Mouse (Mus musculus): ENCODE measurements around the gene Etv4. TPM values are rescaled to one million over a fixed set of nuclear protein-coding genes. Genes with fewer than 3 reads are reported as not detected.
A peak's percentile ranks its signal among the peaks of the same experiment; 100 is the strongest.

Gene Etv4
- polyA plus RNA-seq, 1 experiment: not detected

- H3K27ac ChIP-seq (ENCODE audit: insufficient read depth, low read depth, low read length): no peak overlapping the region
- TF ChIP-seq CTCF (IDR thresholded peaks at IDR 0.05; ENCODE audit: low read depth, low read length) (no peak), POLR2A (IDR thresholded peaks at IDR 0.05; ENCODE audit: borderline replicate concordance, low read depth, low read length) (no peak)
- H3K4me3 ChIP-seq (ENCODE audit: insufficient read depth, low read length): peak overlapping the region; percentile 89
- peaks cover 21% of the 10 kb centered on the region for H3K4me1 ChIP-seq (ENCODE audit: control insufficient read depth, insufficient read depth, low read length)
These were observed 51.6 kb downstream of the Etv4 start for GRCm38 (mm10) chr11:101733596-101733995.

- peak; percentile 99 for TF ChIP-seq CTCF (IDR thresholded peaks at IDR 0.05; ENCODE audit: low read depth, low read length)
- TF ChIP-seq POLR2A (IDR thresholded peaks at IDR 0.05; ENCODE audit: borderline replicate concordance, low read depth, low read length): 0 out of 2 replicates have a peak, but pooled peaks have one; percentile 60
- H3K27ac ChIP-seq (ENCODE audit: insufficient read depth, low read depth, low read length): peak within 1 kb of the TSS; percentile 72
- peaks cover 21% of the 10 kb centered on the region for H3K4me1 ChIP-seq (ENCODE audit: control insufficient read depth, insufficient read depth, low read length)
- peak within 1 kb of the TSS; percentile 89 for H3K4me3 ChIP-seq (ENCODE audit: insufficient read depth, low read length)
These were observed 52.4 kb downstream of the Etv4 start, which contains the start of gene Dhx8 for GRCm38 (mm10) chr11:101732518-101733440. Gene Dhx8 (plus strand): TSS chr11:101732919.

GRCm38 (mm10) chr11:101729308-101729707, 55.9 kb downstream of the Etv4 start:
- no peak overlapping the region for H3K27ac ChIP-seq (ENCODE audit: insufficient read depth, low read depth, low read length)
- TF ChIP-seq POLR2A (IDR thresholded peaks at IDR 0.05; ENCODE audit: borderline replicate concordance, low read depth, low read length): no peak
- no peak for TF ChIP-seq CTCF (IDR thresholded peaks at IDR 0.05; ENCODE audit: low read depth, low read length)
- no peak overlapping the region for H3K4me3 ChIP-seq (ENCODE audit: insufficient read depth, low read length)
- peaks cover 15% of the 10 kb centered on the region for H3K4me1 ChIP-seq (ENCODE audit: control insufficient read depth, insufficient read depth, low read length)

- H3K4me3 ChIP-seq (ENCODE audit: insufficient read depth, low read length): no peak overlapping the region
- TF ChIP-seq POLR2A (IDR thresholded peaks at IDR 0.05; ENCODE audit: borderline replicate concordance, low read depth, low read length): no peak
- no peak for TF ChIP-seq CTCF (IDR thresholded peaks at IDR 0.05; ENCODE audit: low read depth, low read length)
- H3K27ac ChIP-seq (ENCODE audit: insufficient read depth, low read depth, low read length): no peak overlapping the region
- peaks cover 6% of the 10 kb centered on the region for H3K4me1 ChIP-seq (ENCODE audit: control insufficient read depth, insufficient read depth, low read length)
These were observed 58.4 kb downstream of the Etv4 start for GRCm38 (mm10) chr11:101726765-101727164.

- Histone ChIP-seq H3K4me1 (ENCODE audit: control insufficient read depth, insufficient read depth, low read length) (peaks cover 6% of the 10 kb centered on the region), H3K4me3 (ENCODE audit: insufficient read depth, low read length) (no peak overlapping the region), H3K27ac (ENCODE audit: insufficient read depth, low read depth, low read length) (peak overlapping the region; percentile 73)
- TF ChIP-seq CTCF (IDR thresholded peaks at IDR 0.05; ENCODE audit: low read depth, low read length): no peak
- TF ChIP-seq POLR2A (IDR thresholded peaks at IDR 0.05; ENCODE audit: borderline replicate concordance, low read depth, low read length): no peak
These were observed 60.1 kb downstream of the Etv4 start for GRCm38 (mm10) chr11:101725043-101725442.

- no peak overlapping the region for H3K27ac ChIP-seq (ENCODE audit: insufficient read depth, low read depth, low read length)
- H3K4me1 ChIP-seq (ENCODE audit: control insufficient read depth, insufficient read depth, low read length): peaks cover under 1% of the 10 kb centered on the region
- no peak overlapping the region for H3K4me3 ChIP-seq (ENCODE audit: insufficient read depth, low read length)
- no peak for TF ChIP-seq POLR2A (IDR thresholded peaks at IDR 0.05; ENCODE audit: borderline replicate concordance, low read depth, low read length)
- TF ChIP-seq CTCF (IDR thresholded peaks at IDR 0.05; ENCODE audit: low read depth, low read length): no peak
These were observed 65.1 kb downstream of the Etv4 start for GRCm38 (mm10) chr11:101719986-101720520.

Other genes with a start within 250 kb of the Etv4 start
- gene Brca1, start 233.4 kb downstream of the Etv4 start, polyA plus RNA-seq (2012; ENCODE audit: insufficient read depth, insufficient read length, missing spikeins): 7.9 and 8.2 TPM in 2 replicates
- 179 and 198 TPM in 2 replicates for gene Nbr1, start 233.2 kb downstream of the Etv4 start, polyA plus RNA-seq (2012; ENCODE audit: insufficient read depth, insufficient read length, missing spikeins)
- gene Tmem106a, start 203.1 kb downstream of the Etv4 start, polyA plus RNA-seq (2012; ENCODE audit: insufficient read depth, insufficient read length, missing spikeins): 407 and 510 TPM in 2 replicates
- not detected in 2 replicates for gene Gm11634, start 186.1 kb downstream of the Etv4 start, polyA plus RNA-seq (2012; ENCODE audit: insufficient read depth, insufficient read length, missing spikeins)
- gene Rdm1, start 158.2 kb downstream of the Etv4 start, polyA plus RNA-seq (2012; ENCODE audit: insufficient read depth, insufficient read length, missing spikeins): 21.2 and 22.1 TPM in 2 replicates
- 0.80 and 1.9 TPM in 2 replicates for gene Arl4d, start 119.8 kb downstream of the Etv4 start, polyA plus RNA-seq (2012; ENCODE audit: insufficient read depth, insufficient read length, missing spikeins)
- 22.3 and 24.4 TPM in 2 replicates for gene Dhx8, start 52.5 kb downstream of the Etv4 start, polyA plus RNA-seq (2012; ENCODE audit: insufficient read depth, insufficient read length, missing spikeins)
- not detected in 2 replicates for gene Meox1, start 109.0 kb upstream of the Etv4 start, polyA plus RNA-seq (2012; ENCODE audit: insufficient read depth, insufficient read length, missing spikeins)
- not detected in 2 replicates for gene Sost, start 181.6 kb upstream of the Etv4 start, polyA plus RNA-seq (2012; ENCODE audit: insufficient read depth, insufficient read length, missing spikeins)
- gene Cfap97d1, start 198.9 kb upstream of the Etv4 start, polyA plus RNA-seq (2012; ENCODE audit: insufficient read depth, insufficient read length, missing spikeins): not detected in 2 replicates
- gene Dusp3, start 201.6 kb upstream of the Etv4 start, polyA plus RNA-seq (2012; ENCODE audit: insufficient read depth, insufficient read length, missing spikeins): 79.3 and 80.4 TPM in 2 replicates
- 0.31 TPM in 1 of 2 replicates, not detected in the other for gene Mpp3, start 243.1 kb upstream of the Etv4 start, polyA plus RNA-seq (2012; ENCODE audit: insufficient read depth, insufficient read length, missing spikeins)

Measured in bone marrow macrophage, adult 2 months (primary cell).